Mouse (Mus musculus) liver, postnatal 0 days (tissue): ENCODE results near the gene Acot12.

Experiments used
- CTCF ChIP-seq: sonication (generic); IDR thresholded peaks from 2 replicates; pipeline ENCODE4 v1.5.1; 2016; ENCODE audit warnings: antibody characterized with exemption, low read depth
- EP300 ChIP-seq: IDR thresholded peaks from 2 replicates; pipeline ENCODE4 v1.6.1; 2016; ENCODE audit warnings: antibody characterized with exemption, low read depth, mild to moderate bottlenecking

- TF ChIP-seq CTCF = peak; percentile 58
- no peak for TF ChIP-seq EP300
Observed at GRCm38 (mm10) chr13:91809476-91809875, 68.2 kb downstream of the Acot12 start.
